Mouse (Mus musculus): ENCODE results near the gene Kdf1.

- TF ChIP-seq POLR2A (IDR thresholded peaks at IDR 0.05; ENCODE audit: low read depth, low read length), result no peak
- TF ChIP-seq CTCF (IDR thresholded peaks at IDR 0.05; ENCODE audit: extremely low read depth, insufficient read depth, insufficient read length, insufficient replicate concordance), result no peak
These were observed 14.0 kb downstream of the Kdf1 start for GRCm38 (mm10) chr4:133532777-133533176.

Measured in spleen, adult 2 months (tissue).